Mouse (Mus musculus) embryonic stem cell, embryonic (primary cell): Measurements from ENCODE around the gene Ydjc.

ENCODE experiments used
- CTCF ChIA-PET, 4 experiments: fragments of 300-600 bp in 2 of 4; fragments of 350-600 bp in 2 of 4; sonication (Branson Sonifier 250); formaldehyde crosslinking; loops; one replicate each; lab custom pipeline; 2022; ENCODE audit warnings: inconsistent platforms in 2 of 4; lab: Charles Lee
- POLR2A ChIA-PET, 4 experiments: fragments of 300-600 bp in 2 of 4; fragments of 350-600 bp in 2 of 4; sonication (Branson Sonifier 250); formaldehyde crosslinking; loops; one replicate each; lab custom pipeline; 2022; ENCODE audit warnings: antibody characterized with exemption in 4 of 4, inconsistent platforms in 1 of 4; lab: Charles Lee

Ydjc gene

DNA sequence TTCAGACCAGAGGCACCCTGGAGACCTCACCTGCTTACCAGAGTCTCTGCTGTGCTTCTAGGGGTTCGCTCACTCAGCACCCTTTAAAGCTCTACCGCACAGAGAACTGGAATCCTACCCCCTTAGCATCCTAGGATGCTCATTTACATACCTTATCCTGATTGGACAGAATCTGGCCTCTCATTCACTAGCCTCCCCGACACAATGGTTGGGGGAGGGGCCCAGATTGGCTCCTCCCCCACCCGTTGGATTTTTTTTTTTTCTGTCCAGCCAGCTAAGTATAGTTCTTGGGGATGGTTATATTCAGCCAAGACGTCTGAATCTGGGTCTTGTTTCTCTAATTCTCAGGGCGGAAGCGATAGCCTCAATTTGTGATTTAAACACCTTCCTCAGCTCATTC, at the start of gene Ydjc:
TSS of gene Ydjc (plus strand) at position 283 of the 400 bp plus-strand sequence.
- CTCF ChIA-PET: interaction anchor here (0.6 to 1.7 kb wide), 11 partner anchors 9 to 132 kb away, joined by 3 to 12 read pairs (median 5); partner anchors contain the start of genes Sdf2l1 (in 3 of the 4), 2610318N02Rik (in 1 of the 4), Rimbp3 (in 1 of the 4) and Ypel1 (in 1 of the 4)
- POLR2A ChIA-PET: interaction anchor here (0.6 to 10.2 kb wide), 24 partner anchors 8 to 470 kb away, joined by 3 to 124 read pairs (median 4); partner anchors contain the start of genes Sdf2l1 (in 3 of the 4), 2610318N02Rik (in 2 of the 4), Hic2 (in 1 of the 4) and Ppil2 (in 1 of the 4)

DNA sequence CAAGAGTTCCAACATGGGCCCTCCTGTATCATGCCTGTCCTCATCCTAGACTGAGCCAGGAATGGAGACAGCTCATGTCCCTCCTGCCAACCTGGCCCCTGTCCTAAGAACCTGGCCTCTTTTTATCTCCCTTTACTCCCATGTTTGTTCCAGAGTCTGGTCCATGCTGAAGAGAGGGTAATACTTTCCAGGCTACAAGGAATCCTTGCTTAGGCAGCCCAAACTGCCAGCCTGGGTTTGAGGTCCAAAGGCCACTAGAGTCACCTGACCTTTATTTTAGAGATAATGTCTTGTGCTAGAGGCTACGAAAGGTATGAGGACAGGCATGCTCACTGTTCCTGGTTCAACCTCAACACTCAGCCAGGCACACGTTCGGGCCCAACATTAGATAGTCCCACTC, 47.5 kb upstream of the Ydjc start:
- CTCF ChIA-PET: no interaction called here
- POLR2A ChIA-PET: interaction anchor here in 2 of 4 experiments (1.0 to 1.1 kb wide), 3 partner anchors 13 to 229 kb away, joined by 3 read pairs; no protein-coding TSS in a partner anchor

DNA sequence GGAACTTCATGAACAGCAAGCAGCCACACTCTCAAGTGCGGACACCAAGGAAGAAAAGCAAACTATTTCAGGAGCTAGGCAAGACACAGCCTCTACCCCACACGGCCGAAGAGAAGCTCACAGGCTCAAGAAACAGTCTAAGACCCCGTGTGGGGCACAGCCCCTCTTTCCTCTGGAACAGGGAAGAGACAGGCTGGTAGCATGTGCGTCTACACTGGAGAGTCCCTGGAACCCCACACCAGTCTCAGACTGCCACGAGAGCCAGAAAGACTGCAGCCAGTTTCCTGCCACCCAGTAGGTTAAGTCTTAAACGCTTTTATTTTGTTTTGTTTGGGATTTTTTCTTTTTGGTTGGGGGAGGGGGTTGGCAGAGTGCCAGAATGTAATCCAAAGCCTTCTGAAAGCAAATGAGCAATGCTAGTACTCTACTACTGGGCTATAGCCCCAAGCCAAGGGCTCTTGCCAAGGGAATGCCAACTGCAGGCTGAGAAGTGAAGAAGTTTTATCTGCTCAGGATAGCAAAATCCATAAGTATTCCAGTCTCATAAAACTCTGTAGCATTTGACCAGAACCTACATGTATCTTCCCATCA, 41.7 kb upstream of the Ydjc start:
- CTCF ChIA-PET: no interaction called here
- POLR2A ChIA-PET: interaction anchor here in 3 of 4 experiments (0.5 to 3.5 kb wide), 13 partner anchors 8 to 1481 kb away, joined by 3 to 14 read pairs (median 4); partner anchors contain the start of genes 2610318N02Rik (in 2 of the 3), Ppil2 (in 1 of the 3) and Ydjc (in 1 of the 3)

DNA sequence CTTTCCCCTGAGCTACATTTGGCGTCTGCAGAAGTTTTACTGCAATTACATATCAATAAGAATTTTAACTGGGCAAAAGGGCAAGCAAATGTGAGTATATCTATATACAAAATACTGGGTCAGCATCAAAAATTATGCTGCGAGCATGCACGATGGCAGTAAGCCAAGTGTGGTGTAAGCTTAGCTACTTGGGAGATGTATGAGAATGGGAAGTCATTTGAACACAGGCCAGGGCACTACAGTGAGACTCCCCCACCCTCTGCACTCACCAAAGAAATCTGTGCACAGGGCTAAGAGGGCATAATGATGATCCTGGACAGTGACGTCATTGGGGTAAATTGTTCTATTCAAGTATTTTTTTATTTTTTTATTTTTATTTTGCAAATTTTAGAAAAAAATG, 39.8 kb upstream of the Ydjc start:
- POLR2A ChIA-PET: interaction anchor here in 3 of 4 experiments (0.6 to 1.8 kb wide), 7 partner anchors 10 to 122 kb away, joined by 3 to 4 read pairs (median 3); partner anchors contain the start of genes Mapk1 (in 1 of the 3) and Sdf2l1 (in 1 of the 3)
- CTCF ChIA-PET: interaction anchor here in 3 of 4 experiments (1.2 to 1.3 kb wide), 3 partner anchors 24 to 220 kb away, joined by 3 to 4 read pairs (median 3); no protein-coding TSS in a partner anchor

DNA sequence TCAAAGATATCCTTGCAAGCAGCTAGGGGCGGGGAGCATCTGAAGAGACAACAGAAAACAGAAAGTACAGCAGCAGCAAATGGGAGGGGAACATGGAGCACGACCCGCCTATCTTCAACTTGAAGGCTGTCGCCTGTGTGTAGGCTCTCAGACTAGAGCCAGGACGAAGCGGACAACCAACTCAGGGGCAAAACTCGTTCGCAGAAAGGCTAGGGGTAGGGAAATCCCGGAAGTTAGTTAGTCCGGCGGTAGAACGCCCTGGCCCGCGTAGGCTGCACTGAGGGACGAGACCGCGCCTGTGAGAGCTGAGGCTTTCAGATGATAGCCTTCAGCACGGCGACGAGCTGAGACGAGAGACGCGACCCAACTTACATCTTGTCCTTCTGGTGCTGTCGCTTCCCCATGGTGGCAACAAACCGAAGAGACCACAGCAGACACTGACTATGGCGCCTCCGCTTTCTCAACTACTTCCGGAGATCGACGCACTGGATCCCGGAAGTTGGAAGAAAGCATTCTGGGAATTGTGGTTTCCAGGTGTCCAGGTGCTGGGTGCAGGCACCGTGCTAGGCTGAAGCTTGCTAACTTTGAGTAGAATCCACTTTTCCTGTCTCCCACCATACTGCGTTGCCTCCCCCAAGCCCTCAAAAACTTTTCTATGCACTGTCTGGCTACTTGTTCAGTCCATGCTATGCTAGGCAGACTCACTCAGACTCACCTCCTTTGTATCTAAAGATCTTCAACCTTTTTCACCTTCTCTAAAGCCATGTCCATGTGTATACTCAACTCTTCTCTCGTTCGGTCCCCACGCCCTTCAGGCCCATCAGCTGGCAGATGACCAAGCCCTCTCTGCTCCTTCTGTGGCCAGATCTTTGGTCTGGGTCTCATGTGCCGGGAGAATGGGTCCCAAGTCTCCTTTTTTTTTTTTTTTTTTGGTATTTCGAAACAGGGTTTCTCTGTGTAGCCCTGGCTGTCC, 33.4 kb upstream of the Ydjc start, which contains the start of gene Ppil2:
TSS of gene Ppil2 (minus strand) at position 487 of the 973 bp plus-strand sequence.
- ChIA-PET POLR2A (interaction anchor here (0.6 to 9.1 kb wide), 37 partner anchors 9 to 340 kb away, joined by 3 to 67 read pairs (median 3); partner anchors contain the start of genes Sdf2l1 (in 3 of the 4), 2610318N02Rik (in 2 of the 4), Ydjc (in 2 of the 4) and Ccdc116 (in 1 of the 4)), CTCF (interaction anchor here in 2 of 4 experiments (0.5 to 1.4 kb wide), 2 partner anchors 11 to 20 kb away, joined by 3 to 6 read pairs; no protein-coding TSS in a partner anchor)

DNA sequence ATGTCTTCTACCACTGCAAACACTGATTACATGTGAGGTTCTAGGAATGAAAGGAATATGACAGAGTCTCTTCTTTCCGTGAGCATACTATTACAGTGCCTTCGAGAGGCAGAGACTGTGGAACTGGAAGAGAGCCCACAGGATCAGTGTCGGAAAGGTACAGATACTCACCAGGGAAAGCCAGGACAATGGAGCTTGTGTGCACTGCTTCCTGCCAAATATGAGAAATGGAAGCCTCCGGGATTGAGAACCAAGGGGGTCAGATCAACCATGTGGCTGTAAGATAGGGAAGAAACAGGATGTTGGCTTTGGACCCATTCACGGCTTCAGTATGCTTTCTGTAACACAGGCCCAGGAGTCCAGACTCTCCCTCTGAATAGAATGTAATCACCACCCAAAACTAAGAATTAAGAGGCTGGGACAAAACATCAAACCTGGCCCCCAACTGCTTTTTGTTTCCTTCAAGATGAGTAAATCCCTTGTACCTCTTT, 27.1 kb upstream of the Ydjc start:
- ChIA-PET POLR2A (interaction anchor here in 3 of 4 experiments (0.8 to 1.8 kb wide), 5 partner anchors 8 to 202 kb away, joined by 3 to 11 read pairs (median 4); partner anchors contain the start of genes 2610318N02Rik (in 2 of the 3) and Sdf2l1 (in 2 of the 3)), CTCF (interaction anchor here in 1 of 4 experiments (0.6 kb wide), 1 partner anchor 159 kb away, joined by 5 read pairs; no protein-coding TSS in a partner anchor)

DNA sequence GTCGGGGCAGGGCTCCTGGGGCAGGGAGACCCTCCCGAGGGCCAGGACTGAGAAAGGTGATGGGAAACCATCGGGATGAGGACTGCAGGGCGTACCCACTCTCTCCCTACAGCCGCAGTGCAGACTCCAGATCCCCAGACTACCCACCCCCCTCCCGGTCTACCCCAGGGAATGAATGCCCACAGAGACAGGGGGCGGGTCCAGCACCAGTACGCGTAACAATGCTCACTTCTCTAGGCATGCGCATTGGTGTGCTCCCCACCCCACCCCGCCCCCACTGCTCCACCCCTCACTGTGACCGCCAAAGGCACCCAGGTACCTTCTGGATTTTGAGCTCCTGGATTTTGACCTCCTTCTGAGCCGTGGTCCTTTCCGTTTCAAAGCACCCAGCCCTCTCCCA, 22.9 kb upstream of the Ydjc start:
- CTCF ChIA-PET: interaction anchor here in 3 of 4 experiments (0.6 to 2.2 kb wide), 8 partner anchors 10 to 623 kb away, joined by 3 to 10 read pairs (median 5); partner anchors contain the start of genes Sdf2l1 (in 2 of the 3), Rimbp3 (in 1 of the 3) and Tmem191c (in 1 of the 3)
- POLR2A ChIA-PET: interaction anchor here (0.6 to 6.5 kb wide), 29 partner anchors 10 to 406 kb away, joined by 3 to 81 read pairs (median 4); partner anchors contain the start of genes Sdf2l1 (in 4 of the 4), Ccdc116 (in 2 of the 4), Ppil2 (in 2 of the 4) and Hic2 (in 1 of the 4)

DNA sequence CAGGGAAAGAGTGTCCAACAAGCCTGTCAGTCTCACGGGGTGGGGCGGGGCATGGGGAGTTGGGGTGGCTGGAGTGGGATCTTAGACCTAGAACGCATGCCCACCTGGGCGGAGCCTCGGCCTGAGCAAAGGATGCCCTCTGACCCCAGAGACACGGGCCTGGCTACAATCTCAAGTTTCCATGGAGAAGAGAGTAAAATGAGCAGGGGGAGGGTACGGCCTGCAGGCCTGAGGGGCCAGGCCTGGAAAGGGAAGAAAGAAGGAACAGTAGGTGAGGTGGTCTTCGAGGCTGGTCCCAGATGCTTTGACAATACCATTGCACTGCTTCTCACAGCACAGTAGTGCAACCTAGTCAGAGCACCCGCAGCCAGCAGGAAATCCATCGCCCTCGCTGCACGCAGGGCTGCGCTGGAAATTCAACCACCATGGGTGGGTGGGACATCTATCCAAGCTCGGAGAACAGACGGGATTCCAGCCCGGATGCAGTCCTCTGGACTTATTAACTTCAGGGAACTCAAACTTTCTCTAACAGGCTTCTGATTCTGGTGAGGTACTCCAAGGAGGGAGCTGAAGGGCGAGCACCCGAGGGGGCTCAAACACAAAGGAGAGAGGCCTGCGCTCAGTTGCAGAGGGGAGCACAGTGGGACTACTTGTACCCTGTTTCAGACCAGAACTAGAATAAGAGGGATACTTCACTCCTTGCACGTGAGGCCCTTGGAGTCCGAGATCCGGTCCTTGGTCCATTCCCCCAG, 20.1 kb upstream of the Ydjc start:
- CTCF ChIA-PET: interaction anchor here in 3 of 4 experiments (0.6 to 2.4 kb wide), 16 partner anchors 8 to 308 kb away, joined by 3 to 11 read pairs (median 4); partner anchors contain the start of genes Ccdc116 (in 1 of the 3), Rimbp3 (in 1 of the 3), Sdf2l1 (in 1 of the 3) and Tmem191c (in 1 of the 3)
- POLR2A ChIA-PET: interaction anchor here in 3 of 4 experiments (0.5 to 6.5 kb wide), 56 partner anchors 7 to 430 kb away, joined by 3 to 81 read pairs (median 5); partner anchors contain the start of genes Ccdc116 (in 2 of the 3), Hic2 (in 2 of the 3), Ppil2 (in 2 of the 3) and Sdf2l1 (in 2 of the 3)

DNA sequence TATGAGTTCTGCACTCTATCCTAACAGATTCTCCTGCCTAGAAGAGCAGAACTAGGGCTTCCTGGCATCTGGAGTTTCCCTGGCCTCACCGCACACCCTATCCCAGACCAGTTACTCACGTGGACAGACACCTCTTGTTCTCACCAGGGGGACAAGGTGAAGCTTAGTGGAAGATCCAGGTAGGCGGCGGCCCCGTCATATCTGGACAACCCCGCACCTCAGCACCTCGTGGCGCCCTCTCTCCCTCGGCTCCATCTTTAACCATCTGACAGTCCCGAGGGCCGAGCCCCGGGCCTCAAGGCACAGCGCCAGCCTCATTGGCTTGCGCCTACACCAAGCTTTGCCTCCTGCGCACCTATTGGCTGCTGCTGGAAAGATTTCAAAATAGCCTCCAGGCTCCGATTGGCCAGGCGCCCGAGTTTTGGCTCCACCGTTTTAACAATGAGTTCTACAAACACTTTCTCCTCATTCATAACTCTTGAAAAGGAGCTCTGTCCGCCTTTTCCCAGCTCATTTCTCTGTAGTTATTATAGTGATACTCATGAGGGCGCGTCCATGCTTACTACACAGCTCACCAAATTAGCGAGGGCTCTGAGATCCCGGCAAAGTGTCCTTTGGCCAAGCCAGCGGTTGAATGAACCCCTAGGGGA, 19.4 kb upstream of the Ydjc start, which contains the start of gene 2610318N02Rik:
TSS of gene 2610318N02Rik (minus strand) at position 297 of the 650 bp plus-strand sequence.
- POLR2A ChIA-PET: interaction anchor here (0.5 to 6.5 kb wide), 66 partner anchors 8 to 298 kb away, joined by 3 to 81 read pairs (median 4); partner anchors contain the start of genes Ccdc116 (in 2 of the 4), Hic2 (in 2 of the 4), Ppil2 (in 2 of the 4) and Ydjc (in 2 of the 4)
- CTCF ChIA-PET: interaction anchor here in 3 of 4 experiments (0.5 to 2.4 kb wide), 16 partner anchors 17 to 307 kb away, joined by 3 to 11 read pairs (median 5); partner anchors contain the start of genes Ccdc116 (in 1 of the 3), Rimbp3 (in 1 of the 3), Tmem191c (in 1 of the 3) and Ydjc (in 1 of the 3)

DNA sequence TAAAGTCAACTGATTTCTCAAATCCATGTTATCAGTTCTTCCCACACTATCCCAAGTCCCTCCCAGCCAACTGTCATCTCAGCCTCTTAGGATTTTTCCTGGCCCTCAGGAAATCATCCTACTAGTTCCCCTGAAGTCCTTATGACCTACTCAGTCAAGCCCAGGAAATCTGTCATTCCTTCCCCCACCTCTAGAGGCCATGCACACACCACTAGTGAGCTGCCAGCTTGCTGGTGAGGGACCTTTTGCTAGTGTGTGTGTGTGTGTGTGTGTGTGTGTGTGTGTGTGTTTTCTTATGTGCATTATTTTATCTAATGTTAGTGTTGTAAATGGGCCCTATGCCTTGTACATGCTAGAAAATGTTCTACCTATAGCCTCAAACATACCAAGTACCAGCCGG, 17.1 kb upstream of the Ydjc start:
- POLR2A ChIA-PET: interaction anchor here in 2 of 4 experiments (0.5 to 1.5 kb wide), 8 partner anchors 11 to 149 kb away, joined by 3 to 6 read pairs (median 4); partner anchors contain the start of genes Ppil2 (in 1 of the 2), Tmem191c (in 1 of the 2) and Ydjc (in 1 of the 2)
- CTCF ChIA-PET: interaction anchor here in 3 of 4 experiments (0.6 to 1.6 kb wide), 14 partner anchors 19 to 413 kb away, joined by 3 to 9 read pairs (median 4); no protein-coding TSS in a partner anchor

DNA sequence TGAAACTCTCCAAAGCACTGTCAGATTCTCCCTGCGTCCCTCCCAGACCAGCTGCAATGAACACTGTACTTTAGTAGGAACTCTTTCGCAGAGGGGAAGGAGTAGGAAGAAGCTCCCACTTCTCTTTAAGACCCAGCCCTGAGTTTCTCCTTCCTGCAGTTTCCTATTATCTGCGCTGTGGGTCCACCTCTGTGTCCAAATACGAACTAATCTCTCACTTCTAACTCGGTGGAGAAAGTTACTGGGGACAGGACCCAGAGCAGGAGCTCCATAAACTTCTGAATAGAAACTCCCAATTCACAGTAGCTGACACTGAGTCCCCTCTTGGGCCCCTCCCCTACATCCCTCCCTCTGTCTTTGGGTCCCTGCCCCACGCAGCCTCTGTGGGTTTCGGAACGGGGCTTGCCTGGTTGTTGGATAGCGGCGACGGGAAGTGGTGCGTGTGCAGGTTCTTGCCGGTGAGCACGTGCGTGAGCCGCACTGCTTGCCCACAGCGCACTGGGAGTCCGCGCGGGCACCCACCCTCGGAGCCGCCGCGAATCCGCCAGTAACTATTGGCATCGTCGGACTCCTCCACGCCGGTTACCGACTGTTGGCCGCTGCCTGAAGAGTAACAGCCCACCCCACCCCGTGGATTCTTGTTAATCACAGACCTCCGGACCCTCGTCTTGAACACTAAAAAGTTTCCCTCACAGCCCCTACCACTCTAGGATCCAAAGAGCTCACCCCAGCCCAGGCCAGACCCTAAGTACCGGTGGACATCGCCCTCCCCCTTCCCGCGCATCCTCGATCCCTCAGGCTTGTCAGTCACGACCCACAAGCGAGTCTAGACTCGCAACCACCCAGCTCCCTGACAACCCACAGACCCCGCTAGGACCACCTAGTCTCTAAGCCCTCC, 13.0 kb upstream of the Ydjc start:
- ChIA-PET POLR2A (interaction anchor here (0.6 to 11.5 kb wide), 86 partner anchors 8 to 535 kb away, joined by 3 to 124 read pairs (median 5); partner anchors contain the start of genes Ydjc (in 3 of the 4), Ccdc116 (in 2 of the 4), Ppil2 (in 2 of the 4) and 2610318N02Rik (in 1 of the 4)), CTCF (interaction anchor here (0.5 to 2.9 kb wide), 39 partner anchors 8 to 426 kb away, joined by 3 to 30 read pairs (median 4); partner anchors contain the start of genes Ydjc (in 3 of the 4), Ccdc116 (in 1 of the 4), Ppil2 (in 1 of the 4) and Rimbp3 (in 1 of the 4))

DNA sequence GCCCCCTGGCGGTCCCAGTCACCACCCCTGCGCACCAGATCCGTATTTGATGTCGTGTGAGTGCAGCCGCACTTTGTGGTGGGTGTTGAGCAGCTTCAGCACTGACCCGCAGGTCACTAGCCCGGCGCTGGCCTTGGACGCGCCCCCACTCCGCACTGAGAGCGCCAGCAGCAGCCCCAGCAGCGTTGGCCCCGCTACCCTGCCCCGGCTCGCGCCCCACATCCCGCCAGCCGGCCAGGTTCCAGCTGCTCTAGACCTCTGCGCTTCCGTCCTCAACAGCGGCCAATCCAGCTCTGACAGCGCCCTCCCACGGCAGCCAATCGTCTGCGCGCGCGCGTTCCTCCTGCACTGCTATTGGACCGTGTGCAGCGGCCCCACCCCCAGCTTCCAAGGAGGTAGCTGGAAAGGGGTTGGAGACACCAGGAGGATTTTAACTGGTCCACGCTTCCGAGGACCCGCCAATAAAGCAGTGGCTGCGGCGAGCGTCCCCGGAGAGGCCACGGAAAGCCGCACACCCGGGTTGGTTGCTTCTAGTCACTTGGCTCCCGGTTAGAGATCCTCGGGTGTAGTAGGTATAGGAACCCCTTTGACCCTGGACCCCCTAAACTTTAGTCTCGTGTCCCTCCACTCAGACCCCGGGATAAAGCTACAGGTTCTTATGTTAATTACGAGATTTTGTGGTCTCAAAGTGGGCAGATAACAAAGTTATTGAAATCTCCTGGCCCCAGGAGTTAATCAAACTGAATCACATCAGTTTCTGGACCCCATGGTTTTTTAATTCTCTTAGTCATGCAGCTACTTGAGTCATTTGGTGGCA, 12.1 kb upstream of the Ydjc start, which contains the start of gene Sdf2l1:
TSS of gene Sdf2l1 (minus strand) at position 295 of the 817 bp plus-strand sequence.
- POLR2A ChIA-PET: interaction anchor here (0.6 to 11.5 kb wide), 96 partner anchors 9 to 536 kb away, joined by 3 to 124 read pairs (median 4); partner anchors contain the start of genes Ydjc (in 4 of the 4), Ccdc116 (in 2 of the 4), Hic2 (in 2 of the 4) and Ppil2 (in 2 of the 4)

More for the DNA sequence above, 12.1 kb upstream of the Ydjc start, which contains the start of gene Sdf2l1:
- CTCF ChIA-PET: interaction anchor here (0.6 to 2.9 kb wide), 39 partner anchors 9 to 425 kb away, joined by 3 to 30 read pairs (median 4); partner anchors contain the start of genes Ydjc (in 3 of the 4), Ccdc116 (in 1 of the 4), Ppil2 (in 1 of the 4) and Rimbp3 (in 1 of the 4)
